In genomic region chr7:137318924-137319885, GRCm38 (mm10) we compare ENCODE assay signal across 9 mouse cellular contexts. TPM values are rescaled to one million over a fixed set of nuclear protein-coding genes. Genes with fewer than 3 reads are reported as not detected.
DNase-seq lines count a peak whose midpoint lies in the region; ATAC-seq and TF ChIP-seq lines count a peak whose summit lies in the region.
"Had no signal": no experiment of that assay in that cellular context is flagged by ENCODE, and none has a peak within 500 bp of the region (broad histone marks: within the 10 kb centered on the region; RNA-seq: fewer than 3 reads in every experiment).

No protein-coding gene starts in this region.

- WGBS in heart, embryonic 10.5 days, result under 1% methylated on average over 48 of the region's 48 CpGs
- WGBS in neural tube, embryonic 11.5 days, result under 1% methylated on average over 48 of the region's 48 CpGs

- no peak for ATAC-seq in neural tube, embryonic 11.5 days (ENCODE audit: insufficient read depth, low FRiP score, low TSS enrichment)
- ATAC-seq in activated CD4-positive, CD25-positive, alpha-beta regulatory T cell, adult 4 months, result no peak

- H3K4me2 ChIP-seq in neural tube, embryonic 11.5 days (ENCODE audit: low read depth), result peak overlapping the region; percentile 22

- H3K9me3 ChIP-seq in heart, embryonic 10.5 days, result no peaks in the 10 kb centered on the region
- no peaks in the 10 kb centered on the region for H3K9me3 ChIP-seq in neural tube, embryonic 11.5 days (ENCODE audit: control insufficient read depth, low read length)

- TF ChIP-seq CTCF in bone marrow macrophage, adult 2 months (IDR thresholded peaks at IDR 0.05; ENCODE audit: low read depth, low read length), result peak; percentile 37; the same call in 1 of the 2 replicates

- no peak overlapping the region for H3K4me3 ChIP-seq in bone marrow macrophage, adult 2 months (ENCODE audit: insufficient read depth, low read length)
- peak overlapping the region; percentile 32 for H3K4me3 ChIP-seq in heart, embryonic 10.5 days
- peak overlapping the region; percentile 10; the same call in 1 of the 2 replicates for H3K4me3 ChIP-seq in neural tube, embryonic 11.5 days (ENCODE audit: low read depth, low read length)

- DNase-seq in layer of hippocampus, postnatal 10 days (ENCODE audit: low spot score in 2 of 2), result peak; percentile 45 to 59
- no peak for DNase-seq in layer of hippocampus, adult 8-10 months (ENCODE audit: low spot score in 2 of 2)
- DNase-seq in heart, embryonic 10.5 days (ENCODE audit: low spot score), result peak; percentile 80
- DNase-seq in kidney, postnatal 25 days, result peak; percentile 57 to 61
- DNase-seq in neural tube, embryonic 11.5 days (ENCODE audit: low spot score), result peak; percentile 84
- no peak for DNase-seq in cerebellum, postnatal 25 days

- H3K27ac ChIP-seq in bone marrow macrophage, adult 2 months (ENCODE audit: insufficient read depth, low read depth, low read length), result no peak overlapping the region
- no peak overlapping the region for H3K27ac ChIP-seq in heart, embryonic 10.5 days
- H3K27ac ChIP-seq in neural tube, embryonic 11.5 days (ENCODE audit: low read depth, low read length), result no peak overlapping the region

- peaks cover 100% of the 10 kb centered on the region for H3K27me3 ChIP-seq in heart, embryonic 10.5 days (ENCODE audit: insufficient read depth, poor library complexity, severe bottlenecking)
- peaks cover 88% of the 10 kb centered on the region for H3K27me3 ChIP-seq in neural tube, embryonic 11.5 days (ENCODE audit: control insufficient read depth, insufficient read depth, low read length)

- TF ChIP-seq POLR2A in bone marrow macrophage, adult 2 months (IDR thresholded peaks at IDR 0.05; ENCODE audit: borderline replicate concordance, low read depth, low read length), result no peak

- H3K9ac ChIP-seq in neural tube, embryonic 11.5 days (ENCODE audit: low read length), result no peak overlapping the region

- H3K36me3 ChIP-seq in heart, embryonic 10.5 days, result no peaks in the 10 kb centered on the region
- H3K36me3 ChIP-seq in neural tube, embryonic 11.5 days (ENCODE audit: control insufficient read depth, insufficient read depth, low read length), result no peaks in the 10 kb centered on the region

- no peaks in the 10 kb centered on the region for H3K4me1 ChIP-seq in bone marrow macrophage, adult 2 months (ENCODE audit: control insufficient read depth, insufficient read depth, low read length)
- H3K4me1 ChIP-seq in heart, embryonic 10.5 days, result peaks cover 60% of the 10 kb centered on the region
- peaks cover 58% of the 10 kb centered on the region for H3K4me1 ChIP-seq in neural tube, embryonic 11.5 days (ENCODE audit: control insufficient read depth, insufficient read depth, low read length)

RNA-seq across cellular contexts. Expression of gene Ebf3, which starts 5.0 kb away (rescaled TPM):
- total RNA-seq in layer of hippocampus, postnatal 10 days (2021), result 1 to 10 TPM; 2.0 to 2.1 TPM
- total RNA-seq in layer of hippocampus, adult 8-10 months (2022), result 1 to 10 TPM in 3 of 4 experiments, under 1 TPM in 1; 0.59 to 1.9 (median 1.3) TPM
- 0.19 and 0.63 TPM in 2 replicates for polyA plus RNA-seq in bone marrow macrophage, adult 2 months (2012; ENCODE audit: insufficient read depth, insufficient read length, missing spikeins)
- 1.3 and 3.5 TPM in 2 replicates for polyA plus RNA-seq in heart, embryonic 10.5 days (2016; fragmentation: Nextera tagmentation; extraction: Ambion mirVana)
- 12.9 and 13.0 TPM in 2 replicates for polyA plus RNA-seq in neural tube, embryonic 11.5 days (2014; fragmentation: Nextera tagmentation; extraction: Ambion mirVana)
- not detected for polyA plus RNA-seq in activated CD4-positive, CD25-positive, alpha-beta regulatory T cell, adult 4 months (2017; shearing (Covaris generic))
- total RNA-seq: neutrophil, adult 5-6 weeks had no signal

Comparison
In these comparisons a context has a peak if more than half of its experiments do, and no peak if none do; other contexts are left out.
1. DNase-seq: peak in layer of hippocampus, postnatal 10 days (2 of 2), heart, embryonic 10.5 days (single experiment), kidney, postnatal 25 days (2 of 2) and neural tube, embryonic 11.5 days (single experiment); none in layer of hippocampus, adult 8-10 months (0 of 2) and cerebellum, postnatal 25 days (0 of 2).